Mouse (Mus musculus) embryonic fibroblast, embryonic 13.5 days (primary cell): ENCODE results near the gene Cacna1c.

Source experiments
- CTCF ChIP-seq: IDR thresholded peaks from 2 replicates; pipeline ENCODE4 v1.5.1; 2011; ENCODE audit warnings: mild to moderate bottlenecking, control low read depth, low read length, moderate library complexity, borderline replicate concordance; ENCODE audit not compliant: insufficient read depth
- POLR2A ChIP-seq: IDR thresholded peaks from 2 replicates; pipeline ENCODE4 v1.6.1; 2011; ENCODE audit warnings: low read depth, mild to moderate bottlenecking, control low read depth, low read length, moderate library complexity

GRCm38 (mm10) chr6:119070771-119071170 is 125.4 kb downstream of the Cacna1c start:
- TF ChIP-seq CTCF (no peak), POLR2A (no peak)
